Comparison of ENCODE assay signal across 19 mouse cellular contexts in the genomic region with DNA sequence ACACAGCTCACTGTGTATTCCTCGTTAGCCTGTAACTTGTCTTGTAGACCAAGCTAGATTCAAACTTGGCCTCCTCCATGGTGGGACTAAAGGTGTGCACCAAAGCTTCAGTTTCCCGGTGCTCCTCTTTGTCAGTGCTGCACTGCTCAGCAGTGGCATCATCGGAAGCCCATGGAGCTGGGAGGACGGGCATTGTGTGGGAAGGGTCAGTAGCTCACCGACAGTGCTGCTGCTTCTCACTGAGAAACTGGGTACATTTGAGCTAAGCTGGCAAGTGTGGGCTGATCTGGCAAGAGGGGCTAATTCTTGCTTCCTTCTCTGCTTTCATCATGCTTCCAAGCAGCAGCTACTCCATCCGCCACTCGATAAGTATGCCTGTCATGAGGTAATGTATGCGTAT. TPM values are rescaled to one million over a fixed set of nuclear protein-coding genes. Genes with fewer than 3 reads are reported as not detected.
"Had no signal": no experiment of that assay in that cellular context is flagged by ENCODE, and none has a peak within 500 bp of the region (broad histone marks: within the 10 kb centered on the region; RNA-seq: fewer than 3 reads in every experiment).

No protein-coding gene starts in this region.

- H3K4me1 ChIP-seq: neural tube, embryonic 13.5 days; neural tube, embryonic 15.5 days; stomach, embryonic 15.5 days had no signal

- H3K9ac ChIP-seq: neural tube, embryonic 13.5 days; neural tube, embryonic 15.5 days; stomach, embryonic 15.5 days had no signal

- H3K4me3 ChIP-seq: neural tube, embryonic 13.5 days; neural tube, embryonic 15.5 days; stomach, embryonic 15.5 days had no signal

- H3K27ac ChIP-seq: neural tube, embryonic 13.5 days; neural tube, embryonic 15.5 days; stomach, embryonic 15.5 days; stomach, postnatal 0 days had no signal

- H3K9me3 ChIP-seq: neural tube, embryonic 13.5 days; neural tube, embryonic 15.5 days; stomach, embryonic 15.5 days had no signal

- H3K27me3 ChIP-seq: neural tube, embryonic 13.5 days; neural tube, embryonic 15.5 days; stomach, embryonic 15.5 days had no signal

- H3K4me2 ChIP-seq: neural tube, embryonic 13.5 days; neural tube, embryonic 15.5 days; stomach, embryonic 15.5 days had no signal

- DNase-seq: retina, postnatal 1 day; right cerebral cortex, adult 18-20 months; right cerebral cortex, postnatal 14 days; right cerebral cortex, postnatal 25 days; right cerebral cortex, postnatal 4 days; spleen, adult 18-20 months; thymus, adult 18-20 months; thymus, adult 2 months; thymus, postnatal 14 days; thymus, postnatal 25 days; thymus, postnatal 36 days; thymus, postnatal 4 days had no signal

RNA-seq across cellular contexts. Expression of a gene that starts 18.2 kb away (rescaled TPM):
- polyA plus RNA-seq: neural tube, embryonic 14.5 days; small intestine, adult 2 months; urinary bladder, adult 2 months had no signal
